Mouse (Mus musculus) cerebellum, adult 2 months (tissue): ENCODE data around the gene Itgav.

Experiments used
- CTCF ChIP-seq: fragments of 200-500 bp; IDR thresholded peaks from 2 replicates; pipeline ENCODE4 v1.5.1; 2011; ENCODE audit warnings: low read depth, mild to moderate bottlenecking, control low read depth, low read length, moderate library complexity, borderline replicate concordance; ENCODE audit not compliant: insufficient read depth
- POLR2A ChIP-seq: fragments of 200-500 bp; IDR thresholded peaks from 2 replicates; pipeline ENCODE4 v1.6.1; 2011; ENCODE audit warnings: low read length, control low read depth, borderline replicate concordance; ENCODE audit not compliant: insufficient read depth

DNA sequence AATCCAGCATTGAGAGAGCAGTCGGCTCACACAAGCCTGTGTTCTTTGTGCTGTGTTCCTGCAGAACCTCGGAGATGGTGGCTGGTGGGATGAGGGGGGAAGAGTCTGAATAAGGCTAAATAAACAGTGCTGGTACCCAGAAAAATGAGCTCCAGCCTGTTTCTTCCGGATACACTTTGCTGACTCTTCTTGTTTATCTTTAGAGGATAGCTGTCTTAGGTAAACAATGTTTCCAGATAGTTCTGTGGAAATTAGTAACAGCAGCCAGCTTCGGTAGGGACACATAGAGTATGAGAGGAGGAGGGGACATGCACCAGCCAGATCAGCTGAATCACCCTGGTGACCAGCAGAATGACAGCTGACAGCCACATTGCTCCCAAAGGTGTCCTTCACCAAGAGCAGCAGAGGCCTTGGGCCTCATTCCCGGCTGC is 16.4 kb downstream of the Itgav start:
- TF ChIP-seq POLR2A = no peak
- no peak for TF ChIP-seq CTCF
